Mouse (Mus musculus) E14TG2a.4 (cell line): ENCODE measurements at regions not wholly inside any gene's neighbourhood (a gene's known extent, or its start where the extent isn't known, plus 50 kb on each side); places are given as distances from the start of the nearest gene placed in this dataset.

ENCODE experiments used
- H3K27me3 ChIP-seq: 2 replicates; pipeline ENCODE4 v1.6.1; 2014; ENCODE audit warnings: low read length, control low read depth; ENCODE audit not compliant: insufficient read depth
- H3K36me3 ChIP-seq: 2 replicates; pipeline ENCODE4 v1.6.1; 2014; ENCODE audit warnings: low read length, control low read depth; ENCODE audit not compliant: insufficient read depth
- H3K4me1 ChIP-seq: replicated peaks from 2 replicates; pipeline ENCODE4 v1.6.1; 2014; ENCODE audit warnings: low read depth, low read length, control low read depth
- H3K4me3 ChIP-seq: replicated peaks from 2 replicates; pipeline ENCODE4 v1.5.1; 2014; ENCODE audit warnings: mild to moderate bottlenecking, low read length
- H3K9me3 ChIP-seq: 2 replicates; pipeline ENCODE4 v1.6.1; 2014; ENCODE audit warnings: low read length, control low read depth
- CTCF ChIP-seq: conservative IDR thresholded peaks from 2 replicates; pipeline ENCODE4 v1.5.1; 2014; ENCODE audit warnings: low read length
- NANOG ChIP-seq: IDR thresholded peaks from 2 replicates; pipeline ENCODE4 v1.6.1; 2014; ENCODE audit warnings: borderline replicate concordance, low read length, mixed read lengths
- POU5F1 ChIP-seq: IDR thresholded peaks from 2 replicates; pipeline ENCODE4 v1.6.1; 2014; ENCODE audit warnings: low read length, borderline replicate concordance

GRCm38 (mm10) chr1:120667776-120668175 lies 65.6 kb downstream of the En1 start:
- Histone ChIP-seq H3K4me3 (no peak overlapping the region), H3K27me3 (no peaks in the 10 kb centered on the region), H3K4me1 (no peaks in the 10 kb centered on the region), H3K36me3 (no peaks in the 10 kb centered on the region), H3K9me3 (no peaks in the 10 kb centered on the region)
- peak; percentile 75 for TF ChIP-seq CTCF
- TF ChIP-seq NANOG = no peak

GRCm38 (mm10) chr1:120683532-120684245 lies 81.5 kb downstream of the En1 start:
- peaks cover 14% of the 10 kb centered on the region for H3K27me3 ChIP-seq
- H3K36me3 ChIP-seq = no peaks in the 10 kb centered on the region
- no peaks in the 10 kb centered on the region for H3K9me3 ChIP-seq
- H3K4me1 ChIP-seq = no peaks in the 10 kb centered on the region
- no peak for TF ChIP-seq POU5F1
- TF ChIP-seq CTCF = no peak
- TF ChIP-seq NANOG = no peak
- H3K4me3 ChIP-seq = no peak overlapping the region

GRCm38 (mm10) chr1:120685650-120686244 lies 83.5 kb downstream of the En1 start:
- no peaks in the 10 kb centered on the region for H3K36me3 ChIP-seq
- no peak overlapping the region for H3K4me3 ChIP-seq
- peaks cover 14% of the 10 kb centered on the region for H3K27me3 ChIP-seq
- no peak for TF ChIP-seq NANOG
- TF ChIP-seq POU5F1 = no peak
- peak; percentile 46 for TF ChIP-seq CTCF
- H3K9me3 ChIP-seq = no peaks in the 10 kb centered on the region
- H3K4me1 ChIP-seq = no peaks in the 10 kb centered on the region

- no peak for TF ChIP-seq NANOG
- TF ChIP-seq POU5F1 = no peak
- no peak for TF ChIP-seq CTCF
- peaks cover 11% of the 10 kb centered on the region for H3K27me3 ChIP-seq
- no peaks in the 10 kb centered on the region for H3K36me3 ChIP-seq
- H3K4me3 ChIP-seq = no peak overlapping the region
- no peaks in the 10 kb centered on the region for H3K4me1 ChIP-seq
- no peaks in the 10 kb centered on the region for H3K9me3 ChIP-seq
Observed at GRCm38 (mm10) chr1:120691571-120691970, 89.4 kb downstream of the En1 start.

GRCm38 (mm10) chr1:120698189-120698588 lies 96.0 kb downstream of the En1 start:
- no peaks in the 10 kb centered on the region for H3K36me3 ChIP-seq
- no peaks in the 10 kb centered on the region for H3K9me3 ChIP-seq
- no peak overlapping the region for H3K4me3 ChIP-seq
- peak; percentile 66 for TF ChIP-seq CTCF
- no peak for TF ChIP-seq POU5F1
- no peak for TF ChIP-seq NANOG
- H3K4me1 ChIP-seq = no peaks in the 10 kb centered on the region
- H3K27me3 ChIP-seq = peaks cover 2% of the 10 kb centered on the region; the same call in 1 of the 2 replicates

GRCm38 (mm10) chr1:120704201-120704600 lies 102.0 kb downstream of the En1 start:
- TF ChIP-seq NANOG = no peak
- Histone ChIP-seq H3K9me3 (no peaks in the 10 kb centered on the region), H3K36me3 (no peaks in the 10 kb centered on the region), H3K4me3 (no peak overlapping the region), H3K27me3 (no peaks in the 10 kb centered on the region), H3K4me1 (no peaks in the 10 kb centered on the region)

- TF ChIP-seq CTCF (no peak), NANOG (no peak), POU5F1 (no peak)
- Histone ChIP-seq H3K27me3 (no peaks in the 10 kb centered on the region), H3K4me3 (no peak overlapping the region), H3K4me1 (no peaks in the 10 kb centered on the region), H3K36me3 (no peaks in the 10 kb centered on the region), H3K9me3 (no peaks in the 10 kb centered on the region)
Observed at GRCm38 (mm10) chr1:120706011-120706410, 103.8 kb downstream of the En1 start.

- TF ChIP-seq POU5F1 = no peak
- no peak for TF ChIP-seq NANOG
- no peak for TF ChIP-seq CTCF
- no peaks in the 10 kb centered on the region for H3K27me3 ChIP-seq
- no peaks in the 10 kb centered on the region for H3K9me3 ChIP-seq
Observed at GRCm38 (mm10) chr1:120708511-120708910, 106.3 kb downstream of the En1 start.

More at GRCm38 (mm10) chr1:120708511-120708910, 106.3 kb downstream of the En1 start:
- no peaks in the 10 kb centered on the region for H3K36me3 ChIP-seq
- no peak overlapping the region for H3K4me3 ChIP-seq
- H3K4me1 ChIP-seq = no peaks in the 10 kb centered on the region
